Mouse (Mus musculus) CH12.LX (cell line): ENCODE measurements around the gene Rora.

ENCODE experiments used
- CTCF ChIP-seq, 2 experiments: IDR thresholded peaks in 1 of 2; conservative IDR thresholded peaks in 1 of 2; 2 replicates each; pipeline ENCODE4 v1.5.1; 2011 to 2012; ENCODE audit warnings: low read depth in 2 of 2, low read length in 2 of 2, improper control_type of control experiment in 1 of 2, inconsistent platforms in 1 of 2, mild to moderate bottlenecking in 1 of 2, moderate library complexity in 1 of 2
- ELF1 ChIP-seq: IDR thresholded peaks from 2 replicates; pipeline ENCODE4 v1.6.1; 2014; ENCODE audit warnings: low read depth, mild to moderate bottlenecking, inconsistent platforms, low read length, improper control_type of control experiment
- MEF2A ChIP-seq: IDR thresholded peaks from 2 replicates; pipeline ENCODE4 v1.6.1; 2014; ENCODE audit warnings: low read depth, mild to moderate bottlenecking, inconsistent platforms, low read length, improper control_type of control experiment, borderline replicate concordance
- TCF12 ChIP-seq: IDR thresholded peaks from 2 replicates; pipeline ENCODE4 v1.6.1; 2014; ENCODE audit warnings: low read depth, mild to moderate bottlenecking, inconsistent platforms, low read length, improper control_type of control experiment
- ZNF384 ChIP-seq: IDR thresholded peaks from 2 replicates; pipeline ENCODE4 v1.6.1; 2012; ENCODE audit warnings: low read depth, low read length, improper control_type of control experiment, inconsistent platforms

DNA sequence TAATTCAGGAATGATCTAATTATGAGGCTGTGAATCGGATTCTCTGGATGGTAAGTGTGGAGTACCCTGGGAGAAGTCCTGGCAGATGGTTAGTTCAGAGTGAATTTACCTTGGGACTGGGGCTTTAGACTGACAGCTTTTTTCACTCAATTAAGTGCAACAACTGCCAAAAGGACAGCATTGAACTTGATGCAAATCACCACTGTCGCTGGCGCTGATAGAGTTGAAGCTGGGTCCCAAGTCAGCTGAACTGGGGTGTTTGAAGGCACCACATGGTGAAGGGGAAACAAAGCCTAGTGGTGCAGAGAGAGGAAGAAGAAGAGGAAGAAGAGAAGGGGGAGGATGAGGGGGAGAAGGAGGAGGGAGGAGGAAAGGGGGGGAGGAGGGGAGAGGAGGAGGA lies 30.4 kb downstream of the Rora start:
- TF ChIP-seq ZNF384 (no peak), CTCF (conservative IDR thresholded peaks at IDR 0.05 in 1 of 2, IDR thresholded peaks at IDR 0.05 in 1 of 2; ENCODE audit: low read depth in 2 of 2, low read length in 2 of 2) (no peak), MEF2A (no peak), ELF1 (no peak), TCF12 (no peak)
